Mouse (Mus musculus): Measurements from ENCODE around the gene March8. TPM values are rescaled to one million over a fixed set of nuclear protein-coding genes. Genes with fewer than 3 reads are reported as not detected.

Gene March8
- polyA plus RNA-seq (2017; shearing (Covaris generic)): 1 to 10 TPM; 1.5 to 4.4 TPM

DNA sequence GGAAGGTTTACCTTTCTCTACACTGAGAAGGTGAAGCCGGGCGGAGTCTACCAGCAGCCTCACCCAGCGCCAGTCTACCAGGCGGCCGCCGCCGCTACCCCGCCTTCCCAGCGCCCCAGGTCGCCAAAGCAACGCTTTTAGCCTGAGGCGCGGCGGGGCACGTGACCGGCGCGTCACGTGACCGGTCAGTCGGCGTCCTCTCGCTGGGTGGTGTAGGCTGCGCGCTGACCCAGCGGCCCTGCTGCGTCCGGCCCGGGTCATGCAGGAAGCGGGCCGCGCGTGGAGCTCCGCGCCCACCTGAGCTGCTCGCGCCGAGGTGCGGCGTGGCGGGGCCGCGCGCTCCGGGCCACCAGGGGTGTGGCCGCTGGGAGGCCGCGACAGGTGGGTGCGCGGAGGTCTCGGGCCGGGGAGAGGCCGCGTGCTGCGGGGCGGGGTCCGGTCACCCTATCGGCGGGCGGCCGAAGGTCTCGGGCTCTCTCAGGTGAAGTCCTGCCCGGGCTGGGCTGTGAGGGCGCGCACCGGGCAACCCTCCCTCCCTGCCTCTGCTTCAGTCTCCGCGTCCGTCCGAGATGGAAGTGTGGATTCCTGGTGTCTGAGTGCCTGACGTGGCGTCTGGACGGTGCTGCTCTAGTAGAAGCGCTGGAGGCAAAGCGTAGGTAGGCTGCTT lies at the start of gene March8:
Gene March8, plus strand, starts transcription at position 190 of the 667 bp plus-strand sequence.

Other genes starting within 250 kb of the March8 start
- gene Tmcc1, start 144.5 kb upstream of the March8 start, polyA plus RNA-seq (2017; shearing (Covaris generic)): 10 to 100 TPM; 12.5 to 15.4 TPM
- 10 to 100 TPM; 54.3 to 58.2 TPM for gene Washc2, start 130.0 kb upstream of the March8 start, polyA plus RNA-seq (2017; shearing (Covaris generic))
- 1 to 10 TPM; 1.8 to 3.1 TPM for gene Zfand4, start 73.8 kb upstream of the March8 start, polyA plus RNA-seq (2017; shearing (Covaris generic))
- gene Alox5, start 123.2 kb downstream of the March8 start, polyA plus RNA-seq (2017; shearing (Covaris generic)): under 1 TPM in 1 of 2 experiments, not detected in 1; 0.15 TPM
- not detected for gene Olfr211, start 151.1 kb downstream of the March8 start, polyA plus RNA-seq (2017; shearing (Covaris generic))
- gene Olfr212, start 168.5 kb downstream of the March8 start, polyA plus RNA-seq (2017; shearing (Covaris generic)): under 1 TPM in 1 of 2 experiments, not detected in 1; 0.12 TPM
- not detected for gene Olfr213, start 200.4 kb downstream of the March8 start, polyA plus RNA-seq (2017; shearing (Covaris generic))
- gene Gm5580, start 213.1 kb downstream of the March8 start, polyA plus RNA-seq (2017; shearing (Covaris generic)): under 1 TPM; 0.47 to 0.55 TPM
- gene Olfr214, start 216.2 kb downstream of the March8 start, polyA plus RNA-seq (2017; shearing (Covaris generic)): not detected
- gene Olfr215, start 246.2 kb downstream of the March8 start, polyA plus RNA-seq (2017; shearing (Covaris generic)): under 1 TPM in 1 of 2 experiments, not detected in 1; 0.43 TPM

Data from activated CD4-positive, CD25-positive, alpha-beta regulatory T cell (primary cell).